Mouse (Mus musculus): ENCODE data around the gene Rnf157.
A peak's percentile ranks its signal among the peaks of the same experiment; 100 is the strongest.

Gene Rnf157

DNA sequence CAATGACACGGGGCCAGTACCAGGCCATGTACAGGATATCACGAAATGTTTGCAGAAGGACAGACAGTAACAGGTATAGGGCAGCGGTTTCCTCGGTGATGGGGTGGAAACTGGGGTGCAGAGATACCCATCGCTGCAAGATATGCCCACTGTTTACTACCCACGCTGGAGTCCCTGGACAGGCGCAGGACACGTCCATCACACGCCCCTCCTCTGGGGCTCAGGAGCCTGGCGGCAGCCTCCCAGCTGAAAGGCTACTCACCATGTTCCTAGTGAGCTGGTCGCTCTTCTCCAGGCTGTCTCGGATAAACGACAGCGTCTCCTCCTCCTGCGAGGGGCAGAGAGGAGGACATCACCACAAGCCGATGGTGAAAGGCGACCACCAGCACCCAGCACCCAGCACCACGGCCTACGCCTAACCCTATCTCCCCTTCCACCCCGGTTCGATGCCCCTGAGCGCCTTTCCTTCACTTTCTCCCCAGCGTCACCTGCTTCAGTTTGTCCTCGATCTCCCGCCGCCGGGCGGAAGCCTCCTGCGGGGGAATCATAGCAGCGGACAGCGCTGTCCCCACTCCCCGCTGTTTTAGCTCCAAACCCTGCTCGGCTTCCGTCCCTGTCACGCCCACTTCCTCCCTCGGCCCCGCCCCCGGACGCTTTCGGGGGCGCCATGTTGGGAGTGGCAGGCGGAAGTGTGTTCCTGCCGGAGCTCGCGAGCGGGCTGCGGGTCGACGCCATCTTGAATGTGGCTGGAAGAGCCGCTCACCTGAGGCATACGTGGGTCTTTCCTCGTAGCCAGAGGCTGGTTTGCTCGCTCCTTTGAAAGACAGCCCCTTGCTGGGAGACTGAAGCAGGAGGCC is 106.5 kb downstream of the Rnf157 start:
- DNase-seq (ENCODE audit: low read depth, low spot score), result peak; percentile 97

GRCm38 (mm10) chr11:116305423-116305822 is 107.4 kb downstream of the Rnf157 start:
- DNase-seq (ENCODE audit: low read depth, low spot score), result peak; percentile 14

DNA sequence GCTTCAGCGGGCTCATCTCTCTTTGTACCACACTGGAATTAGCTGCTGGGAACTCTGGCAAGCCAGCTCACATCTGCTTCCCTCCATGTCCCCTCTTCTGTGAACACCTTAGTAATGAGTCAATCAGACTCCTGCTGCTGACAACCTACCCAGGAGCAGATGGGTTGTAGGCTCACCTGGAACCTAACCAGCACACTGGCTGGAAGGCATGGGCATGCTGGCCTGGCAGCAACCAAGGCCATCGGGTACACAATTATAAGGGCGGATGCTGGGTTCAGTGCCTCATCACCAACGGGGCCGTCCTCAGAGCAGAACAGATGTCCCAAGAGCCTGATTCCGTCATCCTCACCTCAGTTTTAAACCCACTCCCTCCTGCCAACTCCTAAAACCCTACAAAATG is 114.2 kb downstream of the Rnf157 start:
- DNase-seq (ENCODE audit: low read depth, low spot score), result no peak

DNA sequence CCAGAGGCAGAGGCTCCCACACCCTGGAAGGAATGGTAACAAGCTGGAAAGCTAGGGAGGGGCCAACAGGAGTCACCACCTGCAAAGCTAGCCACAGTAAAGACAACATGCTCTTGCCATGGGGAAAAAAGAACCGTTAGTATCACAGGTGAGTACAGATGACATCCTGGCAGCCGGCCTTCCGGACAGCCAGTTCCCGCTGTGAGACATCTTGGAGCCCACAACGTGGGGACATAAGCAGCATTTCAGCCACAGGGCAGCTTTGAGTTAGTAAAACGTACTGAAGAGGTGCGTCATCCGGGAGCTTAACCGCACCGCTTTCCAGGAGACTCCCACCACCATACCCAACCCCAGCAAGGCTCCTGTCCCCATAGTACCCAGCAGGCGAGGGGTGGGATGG is 114.6 kb downstream of the Rnf157 start:
- DNase-seq (ENCODE audit: low read depth, low spot score), result no peak

DNA sequence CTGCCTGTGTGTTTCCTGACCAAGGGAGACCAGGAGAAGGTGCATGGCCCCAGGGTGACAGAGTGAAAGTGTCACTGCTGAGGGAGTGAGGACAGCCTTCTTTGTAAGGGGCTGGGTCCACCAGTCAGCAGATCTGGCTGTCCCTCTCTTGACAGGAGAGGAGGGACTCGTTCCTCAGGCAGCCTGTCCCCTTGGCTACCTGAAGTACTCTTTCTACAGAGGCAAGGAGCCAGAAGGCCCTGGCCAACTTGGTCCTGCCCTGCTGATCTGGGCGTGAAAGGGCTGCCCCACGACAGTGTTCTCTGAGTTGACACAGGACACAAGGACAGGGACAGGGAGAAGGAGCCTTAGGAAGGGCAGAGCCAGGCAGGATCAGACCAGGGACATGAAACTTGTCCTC is 115.8 kb downstream of the Rnf157 start:
- no peak for DNase-seq (ENCODE audit: low read depth, low spot score)

GRCm38 (mm10) chr11:116296191-116296734 is 116.6 kb downstream of the Rnf157 start:
- no peak for DNase-seq (ENCODE audit: low read depth, low spot score)

- DNase-seq (ENCODE audit: low read depth, low spot score), result peak; percentile 66
These were observed 118.5 kb downstream of the Rnf157 start for GRCm38 (mm10) chr11:116294319-116294718.

DNA sequence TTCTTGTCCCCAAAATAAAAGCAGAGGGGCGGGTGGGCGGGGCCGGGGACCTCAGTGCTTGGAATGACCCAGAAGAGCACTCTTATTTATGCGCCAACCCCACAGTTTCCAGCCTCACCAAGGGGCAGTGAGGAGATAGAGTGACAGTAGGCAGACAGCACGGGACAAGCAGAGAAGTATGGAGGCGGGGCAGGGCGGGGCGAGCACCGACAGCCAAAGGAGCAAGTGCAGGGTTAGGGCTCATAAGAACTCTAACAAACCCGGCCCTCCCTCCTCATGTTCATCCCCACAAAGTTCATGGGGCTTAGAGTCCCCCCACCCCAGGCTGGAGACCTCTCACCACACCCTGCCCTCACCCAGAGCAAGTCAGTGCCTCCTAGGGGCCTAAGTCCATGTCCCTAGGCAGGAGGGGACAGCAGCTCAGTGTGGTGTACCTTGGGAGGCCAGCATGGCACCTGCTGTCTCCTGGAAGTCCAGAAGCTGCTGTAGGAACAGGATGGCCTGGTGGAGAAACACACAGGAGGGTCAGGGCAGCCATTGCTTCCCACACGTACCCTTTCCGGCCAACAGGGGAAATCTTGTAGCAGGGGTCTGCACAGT is 119.2 kb downstream of the Rnf157 start:
- no peak for DNase-seq (ENCODE audit: low read depth, low spot score)

DNA sequence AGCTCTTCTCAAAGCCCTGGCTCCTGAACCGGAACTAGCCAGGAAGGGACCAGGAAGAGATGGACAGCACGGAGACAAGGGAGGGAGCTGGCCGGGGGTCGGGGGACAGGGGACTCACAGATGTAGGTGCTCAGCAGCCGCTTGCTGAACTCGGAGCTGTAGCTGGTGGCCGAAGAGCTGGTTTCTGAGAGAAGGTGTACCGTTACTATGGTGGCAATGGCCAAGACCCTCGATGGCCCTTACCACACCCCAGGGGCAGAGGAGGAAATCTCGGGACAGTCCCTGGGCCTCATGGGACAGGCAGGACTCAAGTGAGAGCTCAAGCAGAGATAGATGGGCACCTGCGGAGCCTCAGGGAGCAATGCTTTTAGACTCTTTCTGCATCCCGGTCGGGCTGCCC is 120.4 kb downstream of the Rnf157 start:
- no peak for DNase-seq (ENCODE audit: low read depth, low spot score)

DNA sequence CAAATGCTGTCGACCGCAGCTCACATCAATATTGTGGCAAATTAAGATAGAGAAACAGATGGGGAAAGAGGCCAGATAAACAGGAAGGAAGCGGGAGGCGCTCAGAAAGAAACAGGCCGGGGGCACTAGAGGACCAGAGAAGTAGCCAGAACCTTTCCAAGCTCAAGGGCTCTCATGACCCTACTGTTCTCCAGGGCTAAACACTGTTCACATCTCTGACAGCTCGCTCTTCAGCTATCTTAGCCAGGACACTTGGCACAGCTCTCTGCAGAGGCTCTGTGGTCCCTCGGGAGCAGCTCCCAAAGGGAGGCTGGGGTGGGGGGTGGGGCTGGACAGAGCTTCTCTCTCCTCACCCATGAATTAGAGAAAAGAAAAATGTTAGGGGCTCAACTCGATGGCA is 122.3 kb downstream of the Rnf157 start:
- no peak for DNase-seq (ENCODE audit: low read depth, low spot score)

- no peak for DNase-seq (ENCODE audit: low read depth, low spot score)
These were observed 125.5 kb downstream of the Rnf157 start for GRCm38 (mm10) chr11:116287351-116287750.
